Mouse (Mus musculus) G1E (cell line): Measurements from ENCODE around the gene Glt1d1. TPM values are rescaled to one million over a fixed set of nuclear protein-coding genes. Genes with fewer than 3 reads are reported as not detected.
"Not testable (repeated sequence)": the region's sequence is repeated elsewhere in the genome, so short reads cannot be mapped to it uniquely, and the experiment has no call there.

Experiments
- ATAC-seq: 2 replicates; pipeline ENCODE4 v1.8.0; 2016; ENCODE audit warnings: mild to moderate bottlenecking; ENCODE audit not compliant: insufficient number of reproducible peaks, poor library complexity, low FRiP score, severe bottlenecking; ENCODE audit errors: extremely low read depth
- DNase-seq: peaks from one replicate; pipeline ENCODE4 v3.0.0; 2012; ENCODE audit warnings: low spot score
- H3K27me3 ChIP-seq: 2 replicates; pipeline ENCODE4 v1.6.1; 2012; ENCODE audit warnings: mild to moderate bottlenecking, low read length, inconsistent platforms; ENCODE audit not compliant: insufficient read depth
- H3K36me3 ChIP-seq: replicated peaks from 2 replicates; pipeline ENCODE3; 2012; ENCODE audit warnings: mild to moderate bottlenecking, inconsistent platforms
- H3K4me1 ChIP-seq: 2 replicates; pipeline ENCODE4 v1.6.1; 2012; ENCODE audit warnings: low read depth, low read length, inconsistent platforms, mixed read lengths; ENCODE audit not compliant: insufficient read depth
- H3K4me3 ChIP-seq: 2 replicates; pipeline ENCODE4 v1.5.1; 2012; ENCODE audit warnings: low read depth, mild to moderate bottlenecking, inconsistent platforms, low read length, moderate library complexity, mixed read lengths
- H3K9me3 ChIP-seq: replicated peaks from 2 replicates; pipeline ENCODE4 v1.6.1; 2012; ENCODE audit warnings: inconsistent platforms
- CTCF ChIP-seq: IDR thresholded peaks from 2 replicates; pipeline ENCODE4 v1.5.1; 2012; ENCODE audit warnings: low read depth, low read length, inconsistent platforms, mixed read lengths
- GATA1 ChIP-seq: IDR thresholded peaks from 2 replicates; pipeline ENCODE4 v1.6.1; 2012; ENCODE audit warnings: borderline replicate concordance, low read length, inconsistent platforms, mixed read lengths
- GATA2 ChIP-seq: IDR thresholded peaks from 2 replicates; pipeline ENCODE4 v1.6.1; 2012; ENCODE audit warnings: low read depth, low read length, inconsistent platforms, borderline replicate concordance
- POLR2AphosphoS5 ChIP-seq: IDR thresholded peaks from 2 replicates; pipeline ENCODE4 v1.6.1; 2012; ENCODE audit warnings: low read depth, low read length, inconsistent platforms; ENCODE audit not compliant: insufficient replicate concordance
- TAL1 ChIP-seq: conservative IDR thresholded peaks from 2 replicates; pipeline ENCODE4 v1.6.1; 2012; ENCODE audit warnings: low read depth, low read length, inconsistent platforms, mixed read lengths
- polyA plus RNA-seq: library from polyadenylated mRNA; stranded (reverse); fragments of >175 nt; gene quantifications from 2 replicates; pipeline ENCODE4 v1.2.3, GENCODE M21; 2012
- total RNA-seq, 2 experiments: library from RNA; stranded (forward) in 1 of 2; stranded (reverse) in 1 of 2; fragments of 200-1000 nt in 1 of 2; fragments of >200 nt in 1 of 2; fragmentation: Nextera tagmentation in 1 of 2; gene quantifications; 2 replicates each; pipeline ENCODE4 v1.2.3; 2014 to 2017

The Glt1d1 gene
- total and polyA plus RNA-seq, 3 experiments, result 0.11 TPM; not detected in 2

- H3K4me1 ChIP-seq, result no peaks in the 10 kb centered on the region
- ATAC-seq, result no peak
Observed at GRCm38 (mm10) chr5:127714783-127715704, 83.0 kb downstream of the Glt1d1 start.

GRCm38 (mm10) chr5:127720591-127721379, 88.7 kb downstream of the Glt1d1 start:
- Histone ChIP-seq H3K9me3 (peaks cover 52% of the 10 kb centered on the region), H3K36me3 (no peaks in the 10 kb centered on the region), H3K4me1 (no peaks in the 10 kb centered on the region), H3K27me3 (no peaks in the 10 kb centered on the region), H3K4me3 (no peak overlapping the region)
- TF ChIP-seq GATA2 (no peak), CTCF (no peak), TAL1 (no peak), GATA1 (no peak)
- ATAC-seq (no peak), DNase-seq (no peak)

More at GRCm38 (mm10) chr5:127714783-127715704, 83.0 kb downstream of the Glt1d1 start:
- Histone ChIP-seq H3K36me3 (no peaks in the 10 kb centered on the region), H3K27me3 (no peaks in the 10 kb centered on the region), H3K4me3 (no peak overlapping the region), H3K9me3 (peaks cover 47% of the 10 kb centered on the region)
- DNase-seq, result no peak
- TF ChIP-seq POLR2AphosphoS5, result no peak

GRCm38 (mm10) chr5:127722171-127722570, 90.1 kb downstream of the Glt1d1 start:
- not testable (repeated sequence) for H3K27me3 ChIP-seq, H3K36me3 ChIP-seq, H3K4me3 ChIP-seq, DNase-seq, H3K4me1 ChIP-seq, ATAC-seq
- peaks cover 48% of the 10 kb centered on the region for H3K9me3 ChIP-seq

GRCm38 (mm10) chr5:127730351-127730750, 98.3 kb downstream of the Glt1d1 start:
- no peak for TF ChIP-seq CTCF
- TF ChIP-seq GATA2, result no peak
- no peak for TF ChIP-seq TAL1
- TF ChIP-seq POLR2AphosphoS5, result no peak
- no peak for TF ChIP-seq GATA1
- DNase-seq (no peak), ATAC-seq (no peak)
- Histone ChIP-seq H3K36me3 (no peaks in the 10 kb centered on the region), H3K4me1 (no peaks in the 10 kb centered on the region), H3K9me3 (peaks cover 43% of the 10 kb centered on the region), H3K27me3 (no peaks in the 10 kb centered on the region), H3K4me3 (no peak overlapping the region)

GRCm38 (mm10) chr5:127741331-127741730, 109.3 kb downstream of the Glt1d1 start:
- no peaks in the 10 kb centered on the region for H3K27me3 ChIP-seq
- H3K9me3 ChIP-seq, result peaks cover 13% of the 10 kb centered on the region
- no peak for TF ChIP-seq GATA1
- TF ChIP-seq TAL1, result no peak
- no peak overlapping the region for H3K4me3 ChIP-seq
- no peaks in the 10 kb centered on the region for H3K4me1 ChIP-seq
- no peaks in the 10 kb centered on the region for H3K36me3 ChIP-seq
- ATAC-seq (no peak), DNase-seq (no peak)

- not testable (repeated sequence) for H3K4me3 ChIP-seq, DNase-seq, H3K4me1 ChIP-seq, H3K27me3 ChIP-seq, H3K36me3 ChIP-seq, ATAC-seq
- H3K9me3 ChIP-seq, result peaks cover 47% of the 10 kb centered on the region
Observed at GRCm38 (mm10) chr5:127749540-127749939, 117.5 kb downstream of the Glt1d1 start.
